Mouse (Mus musculus) liver, embryonic 14.5 days (tissue): ENCODE measurements around the gene Atxn1. TPM values are rescaled to one million over a fixed set of nuclear protein-coding genes. Genes with fewer than 3 reads are reported as not detected.

Experiments
- ATAC-seq: fragments of 200-750 bp; cut with Nextera tagmentation; 2 replicates; pipeline ENCODE4 v1.8.0; 2017; ENCODE audit warnings: moderate number of reproducible peaks, mild to moderate bottlenecking, moderate library complexity; ENCODE audit not compliant: insufficient read depth
- DNase-seq, 3 experiments: peaks; one replicate each; pipeline ENCODE4 v3.0.0-alpha.2; 2012 to 2013; ENCODE audit warnings: low read depth in 3 of 3, low spot score in 3 of 3
- H3K27ac ChIP-seq: fragments of 300-500 bp; sonication (generic); 2 replicates; pipeline ENCODE4 v1.5.1; 2014; ENCODE audit warnings: moderate library complexity, mild to moderate bottlenecking, control low read depth, inconsistent platforms
- H3K27me3 ChIP-seq: fragments of 300-500 bp; sonication (generic); 2 replicates; pipeline ENCODE4 v1.6.1; 2014; ENCODE audit warnings: mild to moderate bottlenecking, low read length, moderate library complexity; ENCODE audit not compliant: control insufficient read depth, insufficient read depth
- H3K36me3 ChIP-seq: fragments of 300-500 bp; sonication (generic); replicated peaks from 2 replicates; pipeline ENCODE4 v1.6.1; 2014; ENCODE audit warnings: low read depth; ENCODE audit not compliant: control insufficient read depth, insufficient read depth
- H3K4me1 ChIP-seq, 2 experiments: fragments of 200-500 bp in 1 of 2; fragments of 300-500 bp in 1 of 2; sonication (generic) in 1 of 2; replicated peaks; 2 replicates each; pipeline ENCODE4 v1.6.1; 2012 to 2014; ENCODE audit warnings: antibody characterized with exemption in 1 of 2, inconsistent platforms in 1 of 2, low read length in 1 of 2; ENCODE audit not compliant: control insufficient read depth in 2 of 2, insufficient read depth in 2 of 2
- H3K4me2 ChIP-seq: fragments of 300-500 bp; sonication (generic); 2 replicates; pipeline ENCODE4 v1.6.1; 2014; ENCODE audit warnings: low read depth, mild to moderate bottlenecking, control low read depth, moderate library complexity
- H3K4me3 ChIP-seq, 2 experiments: fragments of 200-500 bp in 1 of 2; fragments of 300-500 bp in 1 of 2; sonication (generic) in 1 of 2; 2 replicates each; pipeline ENCODE4 v1.5.1; 2012 to 2014; ENCODE audit warnings: low read depth in 2 of 2, low read length in 2 of 2, mild to moderate bottlenecking in 2 of 2, control low read depth in 1 of 2, inconsistent platforms in 1 of 2, moderate library complexity in 1 of 2; ENCODE audit not compliant: insufficient read depth in 1 of 2
- H3K9ac ChIP-seq: fragments of 300-500 bp; sonication (generic); replicated peaks from 2 replicates; pipeline ENCODE4 v1.6.1; 2014; ENCODE audit warnings: mild to moderate bottlenecking, control low read depth, moderate library complexity
- H3K9me3 ChIP-seq: fragments of 300-500 bp; sonication (generic); 2 replicates; pipeline ENCODE4 v1.6.1; 2016; ENCODE audit warnings: low read length, mixed read lengths; ENCODE audit not compliant: control insufficient read depth
- CTCF ChIP-seq: IDR thresholded peaks from 2 replicates; pipeline ENCODE4 v1.5.1; 2016; ENCODE audit warnings: antibody characterized with exemption, low read depth, control low read depth
- EP300 ChIP-seq: IDR thresholded peaks from 2 replicates; pipeline ENCODE4 v1.6.1; 2016; ENCODE audit warnings: antibody characterized with exemption, low read depth
- WGBS: fragments of 180-500 bp; shearing (Covaris S2); extraction: QIAGEN DNeasy Blood & Tissue Kit; methylation state at CpG from one replicate; pipeline ENCODE4 v1.1.7; 2014; ENCODE audit not compliant: insufficient replicate concordance; 5-methylcytosine and 5-hydroxymethylcytosine counted together
- polyA plus RNA-seq, 2 experiments: library from polyadenylated mRNA; depleted of rRNA in 1 of 2; stranded (reverse) in 1 of 2; unstranded in 1 of 2; fragments of >200 nt; fragmentation: Nextera tagmentation in 1 of 2; extraction: Ambion mirVana in 1 of 2; gene quantifications; 2 replicates each; pipeline versions ENCODE4 v1.2.1 to v1.2.3; 2012 to 2014

The Atxn1 gene
- polyA plus RNA-seq, 2 experiments: 1.0 to 1.2 TPM

- Histone ChIP-seq H3K4me3 (no peak overlapping the region; a peak in 1 of 4 replicates), H3K27ac (no peak overlapping the region; the same call in 1 of the 2 replicates), H3K4me1 (peaks cover 67 to 73% of the 10 kb centered on the region in 2 experiments), H3K9ac (0 out of 2 replicates have a peak overlapping the region, but pooled peaks have one; percentile 9), H3K27me3 (no peaks in the 10 kb centered on the region), H3K9me3 (no peaks in the 10 kb centered on the region), H3K4me2 (peak overlapping the region; percentile 85), H3K36me3 (peaks cover 82% of the 10 kb centered on the region)
- ATAC-seq (no peak), DNase-seq (no peak)
- TF ChIP-seq CTCF (no peak), EP300 (no peak)
- WGBS: 41% methylated on average over 24 of the region's 24 CpGs
Observed at GRCm38 (mm10) chr13:45516501-45517393, 448.1 kb downstream of the Atxn1 start.

- Histone ChIP-seq H3K27ac (peak overlapping the region; percentile 95), H3K9ac (peak overlapping the region; percentile 41)
Observed at GRCm38 (mm10) chr13:45514832-45515422, 449.9 kb downstream of the Atxn1 start.

GRCm38 (mm10) chr13:45514115-45514514 is 450.7 kb downstream of the Atxn1 start:
- Histone ChIP-seq H3K4me2 (peak overlapping the region; percentile 85), H3K4me1 (peaks cover 75 to 79% of the 10 kb centered on the region in 2 experiments), H3K4me3 (peak overlapping the region; percentile 45 to 70), H3K27me3 (no peaks in the 10 kb centered on the region), H3K36me3 (peaks cover 68% of the 10 kb centered on the region), H3K9ac (peak overlapping the region; percentile 95), H3K27ac (peak overlapping the region; percentile 95), H3K9me3 (no peaks in the 10 kb centered on the region)
- DNase-seq (no peak), ATAC-seq (peak; percentile 18; the same call in 1 of the 2 replicates)
- TF ChIP-seq CTCF: no peak
- peak; percentile 34; the same call in 1 of the 2 replicates for TF ChIP-seq EP300
- WGBS: 20% methylated on average over 5 of the region's 5 CpGs

More at GRCm38 (mm10) chr13:45514832-45515422, 449.9 kb downstream of the Atxn1 start:
- ATAC-seq (no peak), DNase-seq (no peak)
- 57% methylated on average over 8 of the region's 8 CpGs for WGBS
- H3K36me3 ChIP-seq: peaks cover 76% of the 10 kb centered on the region
- peak overlapping the region in 1 of 2 experiments; percentile 1; a peak in 1 of 4 replicates for H3K4me3 ChIP-seq
- H3K4me2 ChIP-seq: peak overlapping the region; percentile 85
- H3K4me1 ChIP-seq: peaks cover 71 to 74% of the 10 kb centered on the region in 2 experiments
- H3K27me3 ChIP-seq: no peaks in the 10 kb centered on the region
- H3K9me3 ChIP-seq: no peaks in the 10 kb centered on the region
- TF ChIP-seq CTCF: no peak
- TF ChIP-seq EP300: no peak

GRCm38 (mm10) chr13:45513009-45513984 is 451.5 kb downstream of the Atxn1 start:
- peaks cover 60% of the 10 kb centered on the region for H3K36me3 ChIP-seq
- TF ChIP-seq EP300 (peak; percentile 40; the same call in 1 of the 2 replicates), CTCF (no peak)
- H3K27ac ChIP-seq: peak overlapping the region; percentile 95
- peak overlapping the region; percentile 95 for H3K9ac ChIP-seq
- H3K27me3 ChIP-seq: no peaks in the 10 kb centered on the region
- H3K4me1 ChIP-seq: peaks cover 71 to 77% of the 10 kb centered on the region in 2 experiments
- DNase-seq (peak; percentile 55 to 57 (median 56)), ATAC-seq (peak; percentile 12; the same call in 1 of the 2 replicates)
- H3K9me3 ChIP-seq: no peaks in the 10 kb centered on the region
- 25% methylated on average over 12 of the region's 12 CpGs for WGBS
- peak overlapping the region; percentile 60 to 70 for H3K4me3 ChIP-seq
- H3K4me2 ChIP-seq: peak overlapping the region; percentile 85
